9 mouse cellular contexts compared by ENCODE assay signal in genomic region chr11:4998352-4998751, GRCm38 (mm10). TPM values are rescaled to one million over a fixed set of nuclear protein-coding genes. Genes with fewer than 3 reads are reported as not detected.
DNase-seq lines count a peak whose midpoint lies in the region; ATAC-seq and TF ChIP-seq lines count a peak whose summit lies in the region.
"Had no signal": no experiment of that assay in that cellular context is flagged by ENCODE, and none has a peak within 500 bp of the region (broad histone marks: within the 10 kb centered on the region; RNA-seq: fewer than 3 reads in every experiment).

No protein-coding gene starts in this region.

- H3K27ac ChIP-seq in forebrain, embryonic 13.5 days = no peak overlapping the region
- H3K27ac ChIP-seq in forebrain, postnatal 0 days (ENCODE audit: low read depth, low read length) = no peak overlapping the region
- H3K27ac ChIP-seq in embryonic facial prominence, embryonic 10.5 days (replicated peaks) = 0 out of 2 replicates have a peak overlapping the region, but pooled peaks have one; percentile 48
- no peak overlapping the region for H3K27ac ChIP-seq in midbrain, embryonic 13.5 days
- H3K27ac ChIP-seq in forebrain, embryonic 11.5 days (ENCODE audit: low read depth, low read length) = no peak overlapping the region

- H3K4me1 ChIP-seq in forebrain, embryonic 13.5 days = no peaks in the 10 kb centered on the region; the same call in 1 of the 2 replicates
- H3K4me1 ChIP-seq in forebrain, postnatal 0 days (ENCODE audit: insufficient read depth) = no peaks in the 10 kb centered on the region
- H3K4me1 ChIP-seq in embryonic facial prominence, embryonic 10.5 days = peaks cover 14% of the 10 kb centered on the region
- H3K4me1 ChIP-seq in midbrain, embryonic 13.5 days (replicated peaks) = peaks cover 3% of the 10 kb centered on the region; the same call in 1 of the 2 replicates
- peaks cover 3% of the 10 kb centered on the region; the same call in 1 of the 2 replicates for H3K4me1 ChIP-seq in forebrain, embryonic 11.5 days (replicated peaks; ENCODE audit: control insufficient read depth, insufficient read depth, low read length)

- WGBS in forebrain, embryonic 13.5 days = 55% methylated on average over 3 of the region's 3 CpGs
- 41% methylated on average over 3 of the region's 3 CpGs for WGBS in forebrain, postnatal 0 days
- WGBS in embryonic facial prominence, embryonic 10.5 days = 23% methylated on average over 3 of the region's 3 CpGs
- WGBS in midbrain, embryonic 13.5 days = 39% methylated on average over 3 of the region's 3 CpGs
- 37% methylated on average over 3 of the region's 3 CpGs for WGBS in forebrain, embryonic 11.5 days

- no peaks in the 10 kb centered on the region for H3K27me3 ChIP-seq in forebrain, embryonic 13.5 days
- H3K27me3 ChIP-seq in forebrain, postnatal 0 days (ENCODE audit: insufficient read depth, low read length) = no peaks in the 10 kb centered on the region
- H3K27me3 ChIP-seq in embryonic facial prominence, embryonic 10.5 days (replicated peaks; ENCODE audit: low read depth, poor library complexity, severe bottlenecking) = no peaks in the 10 kb centered on the region
- no peaks in the 10 kb centered on the region for H3K27me3 ChIP-seq in midbrain, embryonic 13.5 days
- H3K27me3 ChIP-seq in forebrain, embryonic 11.5 days (ENCODE audit: control insufficient read depth, insufficient read depth, low read length) = no peaks in the 10 kb centered on the region

- no peaks in the 10 kb centered on the region for H3K9me3 ChIP-seq in forebrain, embryonic 13.5 days (replicated peaks)
- H3K9me3 ChIP-seq in forebrain, postnatal 0 days (ENCODE audit: low read length) = no peaks in the 10 kb centered on the region
- no peaks in the 10 kb centered on the region for H3K9me3 ChIP-seq in embryonic facial prominence, embryonic 10.5 days
- no peaks in the 10 kb centered on the region for H3K9me3 ChIP-seq in midbrain, embryonic 13.5 days
- H3K9me3 ChIP-seq in forebrain, embryonic 11.5 days (ENCODE audit: control insufficient read depth, low read length) = no peaks in the 10 kb centered on the region

- no peak for ATAC-seq in forebrain, embryonic 13.5 days
- ATAC-seq in forebrain, postnatal 0 days = no peak
- no peak for ATAC-seq in midbrain, embryonic 13.5 days
- no peak for ATAC-seq in forebrain, embryonic 11.5 days (replicated peaks; ENCODE audit: low FRiP score)

- DNase-seq in forebrain, postnatal 0 days = no peak
- peak; percentile 47 for DNase-seq in embryonic facial prominence, embryonic 10.5 days (ENCODE audit: low spot score)
- peak; percentile 83 for DNase-seq in kidney, postnatal 14 days
- peak; percentile 12 for DNase-seq in lung, postnatal 14 days
- DNase-seq in forebrain, embryonic 11.5 days (ENCODE audit: low spot score) = no peak
- DNase-seq in layer of hippocampus, adult 9-10 months (ENCODE audit: low spot score) = no peak
- DNase-seq: cerebellum, postnatal 36 days had no signal

- peak overlapping the region; percentile 26; the same call in 1 of the 2 replicates for H3K9ac ChIP-seq in forebrain, embryonic 13.5 days
- no peak overlapping the region for H3K9ac ChIP-seq in forebrain, postnatal 0 days
- H3K9ac ChIP-seq in midbrain, embryonic 13.5 days (replicated peaks) = no peak overlapping the region
- no peak overlapping the region for H3K9ac ChIP-seq in forebrain, embryonic 11.5 days (ENCODE audit: low read length)

- H3K36me3 ChIP-seq in forebrain, embryonic 13.5 days (ENCODE audit: poor library complexity, severe bottlenecking) = peaks cover 37% of the 10 kb centered on the region
- peaks cover 11% of the 10 kb centered on the region for H3K36me3 ChIP-seq in forebrain, postnatal 0 days (ENCODE audit: insufficient read depth)
- H3K36me3 ChIP-seq in embryonic facial prominence, embryonic 10.5 days (replicated peaks) = peaks cover 42% of the 10 kb centered on the region
- peaks cover 49% of the 10 kb centered on the region for H3K36me3 ChIP-seq in midbrain, embryonic 13.5 days
- H3K36me3 ChIP-seq in forebrain, embryonic 11.5 days (ENCODE audit: control insufficient read depth, insufficient read depth, low read length) = no peaks in the 10 kb centered on the region; the same call in 1 of the 2 replicates

- H3K4me3 ChIP-seq in forebrain, embryonic 13.5 days = no peak overlapping the region
- H3K4me3 ChIP-seq in forebrain, postnatal 0 days (ENCODE audit: low read depth, low read length) = no peak overlapping the region
- no peak overlapping the region for H3K4me3 ChIP-seq in embryonic facial prominence, embryonic 10.5 days
- no peak overlapping the region for H3K4me3 ChIP-seq in midbrain, embryonic 13.5 days (replicated peaks)
- no peak overlapping the region for H3K4me3 ChIP-seq in forebrain, embryonic 11.5 days (ENCODE audit: low read depth, low read length)

- no peak overlapping the region for H3K4me2 ChIP-seq in forebrain, embryonic 13.5 days
- no peak overlapping the region for H3K4me2 ChIP-seq in forebrain, postnatal 0 days (ENCODE audit: low read depth)
- H3K4me2 ChIP-seq in midbrain, embryonic 13.5 days (replicated peaks) = no peak overlapping the region
- H3K4me2 ChIP-seq in forebrain, embryonic 11.5 days (ENCODE audit: low read depth, low read length, severe bottlenecking) = no peak overlapping the region

- no peak for TF ChIP-seq CTCF in forebrain, postnatal 0 days (IDR thresholded peaks at IDR 0.05; ENCODE audit: low read depth)

RNA-seq across cellular contexts. Expression of gene Ap1b1, which starts 11.7 kb away (rescaled TPM):
- 61.7 and 73.0 TPM in 2 replicates for polyA plus RNA-seq in forebrain, embryonic 13.5 days (2015; fragmentation: Nextera tagmentation; extraction: Ambion mirVana)
- total RNA-seq in forebrain, postnatal 0 days (2014; rRNA removed) = 84.7 and 95.6 TPM in 2 replicates
- polyA plus RNA-seq in forebrain, postnatal 0 days (2015; fragmentation: Nextera tagmentation; extraction: Ambion mirVana) = 64.8 and 78.8 TPM in 2 replicates
- polyA plus RNA-seq in embryonic facial prominence, embryonic 10.5 days (2016; fragmentation: Nextera tagmentation; extraction: Ambion mirVana) = 58.6 and 60.2 TPM in 2 replicates
- polyA plus RNA-seq in midbrain, embryonic 13.5 days (2015; fragmentation: Nextera tagmentation; extraction: Ambion mirVana) = 87.2 and 93.9 TPM in 2 replicates
- polyA plus RNA-seq in forebrain, embryonic 11.5 days (2014; fragmentation: Nextera tagmentation; extraction: Ambion mirVana) = 59.2 and 66.4 TPM in 2 replicates

RNA-seq across cellular contexts. Expression of gene Nefh, which starts 50.5 kb away (rescaled TPM):
- polyA plus RNA-seq in forebrain, embryonic 13.5 days (2015; fragmentation: Nextera tagmentation; extraction: Ambion mirVana) = 0.37 and 0.50 TPM in 2 replicates
- 2.7 and 3.3 TPM in 2 replicates for total RNA-seq in forebrain, postnatal 0 days (2014; rRNA removed)
- 2.2 and 3.3 TPM in 2 replicates for polyA plus RNA-seq in forebrain, postnatal 0 days (2015; fragmentation: Nextera tagmentation; extraction: Ambion mirVana)
- 0.14 and 0.25 TPM in 2 replicates for polyA plus RNA-seq in embryonic facial prominence, embryonic 10.5 days (2016; fragmentation: Nextera tagmentation; extraction: Ambion mirVana)
- 1.2 TPM in 2 replicates for polyA plus RNA-seq in midbrain, embryonic 13.5 days (2015; fragmentation: Nextera tagmentation; extraction: Ambion mirVana)
- polyA plus RNA-seq in forebrain, embryonic 11.5 days (2014; fragmentation: Nextera tagmentation; extraction: Ambion mirVana) = 0.17 and 0.21 TPM in 2 replicates

RNA-seq across cellular contexts. Expression of gene Rasl10a, which starts 59.6 kb away (rescaled TPM):
- polyA plus RNA-seq in forebrain, embryonic 13.5 days (2015; fragmentation: Nextera tagmentation; extraction: Ambion mirVana) = 0.43 TPM in 1 of 2 replicates, not detected in the other
- 2.3 and 6.8 TPM in 2 replicates for total RNA-seq in forebrain, postnatal 0 days (2014; rRNA removed)
- polyA plus RNA-seq in forebrain, postnatal 0 days (2015; fragmentation: Nextera tagmentation; extraction: Ambion mirVana) = 4.5 and 5.3 TPM in 2 replicates
- 0.54 and 0.56 TPM in 2 replicates for polyA plus RNA-seq in embryonic facial prominence, embryonic 10.5 days (2016; fragmentation: Nextera tagmentation; extraction: Ambion mirVana)
- 0.55 and 0.66 TPM in 2 replicates for polyA plus RNA-seq in midbrain, embryonic 13.5 days (2015; fragmentation: Nextera tagmentation; extraction: Ambion mirVana)
- 0.23 and 0.99 TPM in 2 replicates for polyA plus RNA-seq in forebrain, embryonic 11.5 days (2014; fragmentation: Nextera tagmentation; extraction: Ambion mirVana)

Comparison
In these comparisons a context has a peak if more than half of its experiments do, and no peak if none do; other contexts are left out.
1. DNase-seq: peak in embryonic facial prominence, embryonic 10.5 days (single experiment), kidney, postnatal 14 days (single experiment) and lung, postnatal 14 days (single experiment); none in forebrain, postnatal 0 days (single experiment), forebrain, embryonic 11.5 days (single experiment) and layer of hippocampus, adult 9-10 months (single experiment).